Mouse (Mus musculus): ENCODE data around the gene A830031A19Rik. TPM values are rescaled to one million over a fixed set of nuclear protein-coding genes. Genes with fewer than 3 reads are reported as not detected.

A830031A19Rik gene
- polyA plus RNA-seq, 1 experiment from 2014 or later, result not detected

- H3K4me3 ChIP-seq (ENCODE audit: low read length), result peak overlapping the region; percentile 83
- H3K9ac ChIP-seq (ENCODE audit: low read length), result peak overlapping the region; percentile 89
- no peaks in the 10 kb centered on the region for H3K36me3 ChIP-seq (ENCODE audit: control insufficient read depth, insufficient read depth)
- no peak for ATAC-seq (replicated peaks; ENCODE audit: extremely low read depth, insufficient read depth, low FRiP score)
- H3K27me3 ChIP-seq (ENCODE audit: control insufficient read depth, insufficient read depth, low read length), result peaks cover 11% of the 10 kb centered on the region
- 1% methylated on average over 17 of the region's 17 CpGs for WGBS
- H3K4me2 ChIP-seq (ENCODE audit: low read depth, low read length), result peak overlapping the region; percentile 92
- peak overlapping the region; percentile 92; the same call in 1 of the 2 replicates for H3K27ac ChIP-seq (ENCODE audit: low read length)
- H3K4me1 ChIP-seq (ENCODE audit: control insufficient read depth, insufficient read depth, low read length), result peaks cover 15% of the 10 kb centered on the region
- H3K9me3 ChIP-seq (replicated peaks; ENCODE audit: control insufficient read depth, low read length), result no peaks in the 10 kb centered on the region
These were observed 752 bp upstream of the A830031A19Rik start for GRCm38 (mm10) chr11:24075486-24076126.

GRCm38 (mm10) chr11:24074021-24074591, 748 bp downstream of the A830031A19Rik start:
- no peak overlapping the region for H3K9ac ChIP-seq (ENCODE audit: low read length)
- H3K27me3 ChIP-seq (ENCODE audit: control insufficient read depth, insufficient read depth, low read length), result peaks cover 11% of the 10 kb centered on the region
- no peak for ATAC-seq (replicated peaks; ENCODE audit: extremely low read depth, insufficient read depth, low FRiP score)
- H3K4me1 ChIP-seq (ENCODE audit: control insufficient read depth, insufficient read depth, low read length), result peaks cover 11% of the 10 kb centered on the region; the same call in 1 of the 2 replicates
- peak overlapping the region; percentile 40 for H3K4me3 ChIP-seq (ENCODE audit: low read length)
- 2% methylated on average over 18 of the region's 18 CpGs for WGBS
- H3K4me2 ChIP-seq (ENCODE audit: low read depth, low read length), result peak overlapping the region; percentile 92
- no peaks in the 10 kb centered on the region for H3K9me3 ChIP-seq (replicated peaks; ENCODE audit: control insufficient read depth, low read length)
- no peaks in the 10 kb centered on the region for H3K36me3 ChIP-seq (ENCODE audit: control insufficient read depth, insufficient read depth)
- H3K27ac ChIP-seq (ENCODE audit: low read length), result no peak overlapping the region

- Histone ChIP-seq H3K4me2 (ENCODE audit: low read depth, low read length) (no peak overlapping the region), H3K4me3 (ENCODE audit: low read length) (no peak overlapping the region), H3K9me3 (replicated peaks; ENCODE audit: control insufficient read depth, low read length) (no peaks in the 10 kb centered on the region), H3K36me3 (ENCODE audit: control insufficient read depth, insufficient read depth) (no peaks in the 10 kb centered on the region), H3K27me3 (ENCODE audit: control insufficient read depth, insufficient read depth, low read length) (peaks cover 11% of the 10 kb centered on the region), H3K27ac (ENCODE audit: low read length) (no peak overlapping the region), H3K4me1 (ENCODE audit: control insufficient read depth, insufficient read depth, low read length) (peaks cover 3% of the 10 kb centered on the region; the same call in 1 of the 2 replicates), H3K9ac (ENCODE audit: low read length) (no peak overlapping the region)
- no peak for ATAC-seq (replicated peaks; ENCODE audit: extremely low read depth, insufficient read depth, low FRiP score)
- 58% methylated on average over 4 of the region's 4 CpGs for WGBS
These were observed 9.5 kb downstream of the A830031A19Rik start for GRCm38 (mm10) chr11:24065313-24065712.

GRCm38 (mm10) chr11:24064221-24064620, 10.6 kb downstream of the A830031A19Rik start:
- peaks cover 15% of the 10 kb centered on the region for H3K27me3 ChIP-seq (ENCODE audit: control insufficient read depth, insufficient read depth, low read length)
- no peak overlapping the region for H3K9ac ChIP-seq (ENCODE audit: low read length)
- no peaks in the 10 kb centered on the region for H3K9me3 ChIP-seq (replicated peaks; ENCODE audit: control insufficient read depth, low read length)
- ATAC-seq (replicated peaks; ENCODE audit: extremely low read depth, insufficient read depth, low FRiP score), result no peak
- no peak overlapping the region for H3K27ac ChIP-seq (ENCODE audit: low read length)
- H3K4me2 ChIP-seq (ENCODE audit: low read depth, low read length), result no peak overlapping the region
- peaks cover 3% of the 10 kb centered on the region; the same call in 1 of the 2 replicates for H3K4me1 ChIP-seq (ENCODE audit: control insufficient read depth, insufficient read depth, low read length)
- no peak overlapping the region for H3K4me3 ChIP-seq (ENCODE audit: low read length)
- 66% methylated on average over 6 of the region's 6 CpGs for WGBS
- H3K36me3 ChIP-seq (ENCODE audit: control insufficient read depth, insufficient read depth), result no peaks in the 10 kb centered on the region

- H3K9me3 ChIP-seq (replicated peaks; ENCODE audit: control insufficient read depth, low read length), result no peaks in the 10 kb centered on the region
- no peak overlapping the region for H3K9ac ChIP-seq (ENCODE audit: low read length)
- no peak overlapping the region for H3K27ac ChIP-seq (ENCODE audit: low read length)
- peaks cover 3% of the 10 kb centered on the region; the same call in 1 of the 2 replicates for H3K4me1 ChIP-seq (ENCODE audit: control insufficient read depth, insufficient read depth, low read length)
- H3K4me3 ChIP-seq (ENCODE audit: low read length), result no peak overlapping the region
- WGBS, result 41% methylated on average over 9 of the region's 9 CpGs
- H3K36me3 ChIP-seq (ENCODE audit: control insufficient read depth, insufficient read depth), result no peaks in the 10 kb centered on the region
- no peak overlapping the region for H3K4me2 ChIP-seq (ENCODE audit: low read depth, low read length)
- no peak for ATAC-seq (replicated peaks; ENCODE audit: extremely low read depth, insufficient read depth, low FRiP score)
- H3K27me3 ChIP-seq (ENCODE audit: control insufficient read depth, insufficient read depth, low read length), result peaks cover 20% of the 10 kb centered on the region
These were observed 12.3 kb downstream of the A830031A19Rik start for GRCm38 (mm10) chr11:24062495-24063096.

GRCm38 (mm10) chr11:24061819-24062218, 13.0 kb downstream of the A830031A19Rik start:
- no peak for ATAC-seq (replicated peaks; ENCODE audit: extremely low read depth, insufficient read depth, low FRiP score)
- Histone ChIP-seq H3K27ac (ENCODE audit: low read length) (no peak overlapping the region), H3K4me3 (ENCODE audit: low read length) (peak overlapping the region; percentile 48), H3K4me2 (ENCODE audit: low read depth, low read length) (peak overlapping the region; percentile 72), H3K9ac (ENCODE audit: low read length) (peak overlapping the region; percentile 18), H3K4me1 (ENCODE audit: control insufficient read depth, insufficient read depth, low read length) (peaks cover 3% of the 10 kb centered on the region; the same call in 1 of the 2 replicates), H3K9me3 (replicated peaks; ENCODE audit: control insufficient read depth, low read length) (no peaks in the 10 kb centered on the region), H3K36me3 (ENCODE audit: control insufficient read depth, insufficient read depth) (no peaks in the 10 kb centered on the region), H3K27me3 (ENCODE audit: control insufficient read depth, insufficient read depth, low read length) (peaks cover 20% of the 10 kb centered on the region)
- WGBS, result 4% methylated on average over 14 of the region's 14 CpGs

GRCm38 (mm10) chr11:24060428-24060827, 14.4 kb downstream of the A830031A19Rik start:
- no peak overlapping the region for H3K27ac ChIP-seq (ENCODE audit: low read length)
- no peaks in the 10 kb centered on the region for H3K9me3 ChIP-seq (replicated peaks; ENCODE audit: control insufficient read depth, low read length)
- H3K27me3 ChIP-seq (ENCODE audit: control insufficient read depth, insufficient read depth, low read length), result peaks cover 20% of the 10 kb centered on the region
- no peak overlapping the region for H3K9ac ChIP-seq (ENCODE audit: low read length)
- ATAC-seq (replicated peaks; ENCODE audit: extremely low read depth, insufficient read depth, low FRiP score), result no peak
- peak overlapping the region; percentile 68 for H3K4me2 ChIP-seq (ENCODE audit: low read depth, low read length)
- 12% methylated on average over 5 of the region's 5 CpGs for WGBS
- H3K4me3 ChIP-seq (ENCODE audit: low read length), result peak overlapping the region; percentile 47
- peaks cover 3% of the 10 kb centered on the region; the same call in 1 of the 2 replicates for H3K4me1 ChIP-seq (ENCODE audit: control insufficient read depth, insufficient read depth, low read length)
- no peaks in the 10 kb centered on the region for H3K36me3 ChIP-seq (ENCODE audit: control insufficient read depth, insufficient read depth)

- Histone ChIP-seq H3K4me2 (ENCODE audit: low read depth, low read length) (no peak overlapping the region), H3K9ac (ENCODE audit: low read length) (no peak overlapping the region), H3K27me3 (ENCODE audit: control insufficient read depth, insufficient read depth, low read length) (peaks cover 20% of the 10 kb centered on the region), H3K9me3 (replicated peaks; ENCODE audit: control insufficient read depth, low read length) (no peaks in the 10 kb centered on the region), H3K4me1 (ENCODE audit: control insufficient read depth, insufficient read depth, low read length) (peaks cover 3% of the 10 kb centered on the region; the same call in 1 of the 2 replicates), H3K36me3 (ENCODE audit: control insufficient read depth, insufficient read depth) (no peaks in the 10 kb centered on the region), H3K27ac (ENCODE audit: low read length) (no peak overlapping the region), H3K4me3 (ENCODE audit: low read length) (no peak overlapping the region)
- 27% methylated on average over 1 of the region's 1 CpGs for WGBS
- no peak for ATAC-seq (replicated peaks; ENCODE audit: extremely low read depth, insufficient read depth, low FRiP score)
These were observed 15.7 kb downstream of the A830031A19Rik start for GRCm38 (mm10) chr11:24059137-24059536.

- Histone ChIP-seq H3K4me1 (ENCODE audit: control insufficient read depth, insufficient read depth, low read length) (peaks cover 3% of the 10 kb centered on the region; the same call in 1 of the 2 replicates), H3K9ac (ENCODE audit: low read length) (no peak overlapping the region), H3K27ac (ENCODE audit: low read length) (no peak overlapping the region), H3K4me2 (ENCODE audit: low read depth, low read length) (no peak overlapping the region), H3K4me3 (ENCODE audit: low read length) (no peak overlapping the region), H3K27me3 (ENCODE audit: control insufficient read depth, insufficient read depth, low read length) (no peaks in the 10 kb centered on the region), H3K9me3 (replicated peaks; ENCODE audit: control insufficient read depth, low read length) (0 out of 2 replicates have a peak, but pooled peaks cover 2% of the 10 kb centered on the region), H3K36me3 (ENCODE audit: control insufficient read depth, insufficient read depth) (no peaks in the 10 kb centered on the region)
- ATAC-seq (replicated peaks; ENCODE audit: extremely low read depth, insufficient read depth, low FRiP score), result no peak
- 67% methylated on average over 6 of the region's 6 CpGs for WGBS
These were observed 22.0 kb downstream of the A830031A19Rik start for GRCm38 (mm10) chr11:24052882-24053281.

Data from heart, embryonic 16.5 days (tissue).